Mouse (Mus musculus): Measurements from ENCODE around the gene A730049H05Rik.

GRCm38 (mm10) chr6:92883131-92883900 lies 67.0 kb downstream of the A730049H05Rik start:
- TF ChIP-seq CTCF (IDR thresholded peaks at IDR 0.05; ENCODE audit: borderline replicate concordance, insufficient read depth, low read depth, low read length) (no peak), POLR2A (IDR thresholded peaks at IDR 0.05; ENCODE audit: borderline replicate concordance, insufficient read depth, low read length) (no peak)

Measured in cerebellum, adult 2 months (tissue).